Mouse (Mus musculus): ENCODE data around the gene Tmem135.

The Tmem135 gene

GRCm38 (mm10) chr7:89418127-89418653, 14.2 kb upstream of the Tmem135 start:
- DNase-seq (ENCODE audit: low read depth, low spot score): no peak

- DNase-seq (ENCODE audit: low read depth, low spot score): no peak
Observed at GRCm38 (mm10) chr7:89417707-89418106, 13.7 kb upstream of the Tmem135 start.

- no peak for DNase-seq (ENCODE audit: low read depth, low spot score)
Observed at GRCm38 (mm10) chr7:89416027-89416426, 12.0 kb upstream of the Tmem135 start.

- no peak for DNase-seq (ENCODE audit: low read depth, low spot score)
Observed at GRCm38 (mm10) chr7:89412094-89412493, 8.1 kb upstream of the Tmem135 start.

GRCm38 (mm10) chr7:89411346-89411745, 7.3 kb upstream of the Tmem135 start:
- DNase-seq (ENCODE audit: low read depth, low spot score): no peak

GRCm38 (mm10) chr7:89410294-89410693, 6.3 kb upstream of the Tmem135 start:
- DNase-seq (ENCODE audit: low read depth, low spot score): no peak

- no peak for DNase-seq (ENCODE audit: low read depth, low spot score)
Observed at GRCm38 (mm10) chr7:89407006-89407940, 3.3 kb upstream of the Tmem135 start.

GRCm38 (mm10) chr7:89406011-89406410, 2.0 kb upstream of the Tmem135 start:
- DNase-seq (ENCODE audit: low read depth, low spot score): no peak

GRCm38 (mm10) chr7:89404734-89405440, 865 bp upstream of the Tmem135 start:
- DNase-seq (ENCODE audit: low read depth, low spot score): no peak

- DNase-seq (ENCODE audit: low read depth, low spot score): peak; percentile 70
Observed at GRCm38 (mm10) chr7:89403053-89403972, 709 bp downstream of the Tmem135 start.

GRCm38 (mm10) chr7:89401936-89402335, 2.1 kb downstream of the Tmem135 start:
- no peak for DNase-seq (ENCODE audit: low read depth, low spot score)

- no peak for DNase-seq (ENCODE audit: low read depth, low spot score)
Observed at GRCm38 (mm10) chr7:89401136-89401858, 2.7 kb downstream of the Tmem135 start.

- no peak for DNase-seq (ENCODE audit: low read depth, low spot score)
Observed at GRCm38 (mm10) chr7:89400721-89401120, 3.3 kb downstream of the Tmem135 start.

- no peak for DNase-seq (ENCODE audit: low read depth, low spot score)
Observed at GRCm38 (mm10) chr7:89397837-89398534, 6.0 kb downstream of the Tmem135 start.

GRCm38 (mm10) chr7:89396386-89396785, 7.6 kb downstream of the Tmem135 start:
- no peak for DNase-seq (ENCODE audit: low read depth, low spot score)

GRCm38 (mm10) chr7:89395399-89395798, 8.6 kb downstream of the Tmem135 start:
- DNase-seq (ENCODE audit: low read depth, low spot score): no peak

- DNase-seq (ENCODE audit: low read depth, low spot score): no peak
Observed at GRCm38 (mm10) chr7:89392825-89393224, 11.2 kb downstream of the Tmem135 start.

GRCm38 (mm10) chr7:89392388-89392787, 11.6 kb downstream of the Tmem135 start:
- no peak for DNase-seq (ENCODE audit: low read depth, low spot score)

GRCm38 (mm10) chr7:89391831-89392230, 12.2 kb downstream of the Tmem135 start:
- no peak for DNase-seq (ENCODE audit: low read depth, low spot score)

GRCm38 (mm10) chr7:89391281-89391680, 12.7 kb downstream of the Tmem135 start:
- no peak for DNase-seq (ENCODE audit: low read depth, low spot score)
